Mouse (Mus musculus) testis, adult 2 months (tissue): ENCODE measurements at regions not wholly inside any gene's neighbourhood (a gene's known extent, or its start where the extent isn't known, plus 50 kb on each side); places are given as distances from the start of the nearest gene placed in this dataset.

Experiments
- H3K27ac ChIP-seq: fragments of 200-500 bp; 2 replicates; pipeline ENCODE4 v1.5.1; 2012; ENCODE audit warnings: low read depth, low read length; ENCODE audit not compliant: control insufficient read depth, insufficient read depth
- H3K27me3 ChIP-seq: fragments of 200-500 bp; 2 replicates; pipeline ENCODE4 v1.6.1; 2012; ENCODE audit warnings: mild to moderate bottlenecking, low read length, moderate library complexity; ENCODE audit not compliant: control insufficient read depth, insufficient read depth
- H3K36me3 ChIP-seq: fragments of 200-500 bp; 2 replicates; pipeline ENCODE4 v1.6.1; 2012; ENCODE audit warnings: mild to moderate bottlenecking, low read length; ENCODE audit not compliant: control insufficient read depth, insufficient read depth
- H3K4me1 ChIP-seq: fragments of 200-500 bp; 2 replicates; pipeline ENCODE4 v1.6.1; 2012; ENCODE audit warnings: low read length; ENCODE audit not compliant: control insufficient read depth, insufficient read depth
- H3K4me3 ChIP-seq: fragments of 200-500 bp; 2 replicates; pipeline ENCODE4 v1.5.1; 2012; ENCODE audit warnings: low read depth, mild to moderate bottlenecking, low read length, moderate library complexity, mixed read lengths; ENCODE audit not compliant: control insufficient read depth
- CTCF ChIP-seq: fragments of 200-500 bp; IDR thresholded peaks from 2 replicates; pipeline ENCODE4 v1.5.1; 2012; ENCODE audit warnings: low read depth, mild to moderate bottlenecking, inconsistent platforms, low read length, moderate library complexity; ENCODE audit not compliant: control insufficient read depth, insufficient read depth, insufficient replicate concordance
- POLR2A ChIP-seq: fragments of 200-500 bp; IDR thresholded peaks from 2 replicates; pipeline ENCODE4 v1.6.1; 2012; ENCODE audit warnings: low read depth, mild to moderate bottlenecking, inconsistent platforms, low read length, moderate library complexity; ENCODE audit not compliant: control insufficient read depth

- Histone ChIP-seq H3K4me1 (no peaks in the 10 kb centered on the region; the same call in none of the 2 replicates), H3K27ac (no peak overlapping the region), H3K27me3 (no peaks in the 10 kb centered on the region), H3K4me3 (no peak overlapping the region), H3K36me3 (no peaks in the 10 kb centered on the region)
- no peak for TF ChIP-seq CTCF
- no peak for TF ChIP-seq POLR2A
Observed at GRCm38 (mm10) chr19:16075512-16076086, 57.0 kb upstream of the Gnaq start.

GRCm38 (mm10) chr19:16075026-16075425 lies 57.6 kb upstream of the Gnaq start:
- H3K4me1 ChIP-seq: no peaks in the 10 kb centered on the region; the same call in none of the 2 replicates
- no peak for TF ChIP-seq POLR2A
- TF ChIP-seq CTCF: no peak

DNA sequence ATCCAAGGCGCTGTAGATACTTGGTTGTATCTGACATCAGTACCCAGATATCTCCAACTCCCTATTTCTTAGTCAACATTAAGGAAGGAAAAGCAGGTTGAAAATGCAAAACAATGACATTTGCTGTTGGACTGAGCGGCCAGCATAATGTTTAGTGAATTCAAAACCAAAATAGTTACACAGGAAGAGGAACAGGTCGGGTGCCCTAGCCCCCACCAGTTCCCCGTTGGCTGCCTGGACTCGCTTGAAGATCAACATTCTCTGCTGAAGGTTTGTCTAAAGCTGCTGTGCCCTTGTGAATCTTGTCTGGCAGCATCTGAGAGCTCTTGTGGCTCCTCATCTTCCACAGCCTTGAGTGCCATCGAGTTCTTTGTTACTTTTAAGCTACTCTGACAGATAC lies 65.3 kb upstream of the Gnaq start:
- no peak overlapping the region for H3K27ac ChIP-seq
- TF ChIP-seq CTCF (no peak), POLR2A (no peak)

More at GRCm38 (mm10) chr19:16075026-16075425, 57.6 kb upstream of the Gnaq start:
- no peaks in the 10 kb centered on the region for H3K36me3 ChIP-seq
- H3K27me3 ChIP-seq: no peaks in the 10 kb centered on the region
- H3K4me3 ChIP-seq: no peak overlapping the region
- no peak overlapping the region for H3K27ac ChIP-seq

GRCm38 (mm10) chr19:16064911-16065310 lies 67.7 kb upstream of the Gnaq start:
- no peak for TF ChIP-seq POLR2A
- TF ChIP-seq CTCF: no peak
- Histone ChIP-seq H3K4me3 (no peak overlapping the region), H3K36me3 (no peaks in the 10 kb centered on the region), H3K27ac (no peak overlapping the region), H3K4me1 (peaks cover 7% of the 10 kb centered on the region), H3K27me3 (no peaks in the 10 kb centered on the region)

More for the DNA sequence above, 65.3 kb upstream of the Gnaq start:
- Histone ChIP-seq H3K4me1 (peaks cover 3% of the 10 kb centered on the region; the same call in 1 of the 2 replicates), H3K27me3 (no peaks in the 10 kb centered on the region), H3K36me3 (no peaks in the 10 kb centered on the region), H3K4me3 (no peak overlapping the region)

DNA sequence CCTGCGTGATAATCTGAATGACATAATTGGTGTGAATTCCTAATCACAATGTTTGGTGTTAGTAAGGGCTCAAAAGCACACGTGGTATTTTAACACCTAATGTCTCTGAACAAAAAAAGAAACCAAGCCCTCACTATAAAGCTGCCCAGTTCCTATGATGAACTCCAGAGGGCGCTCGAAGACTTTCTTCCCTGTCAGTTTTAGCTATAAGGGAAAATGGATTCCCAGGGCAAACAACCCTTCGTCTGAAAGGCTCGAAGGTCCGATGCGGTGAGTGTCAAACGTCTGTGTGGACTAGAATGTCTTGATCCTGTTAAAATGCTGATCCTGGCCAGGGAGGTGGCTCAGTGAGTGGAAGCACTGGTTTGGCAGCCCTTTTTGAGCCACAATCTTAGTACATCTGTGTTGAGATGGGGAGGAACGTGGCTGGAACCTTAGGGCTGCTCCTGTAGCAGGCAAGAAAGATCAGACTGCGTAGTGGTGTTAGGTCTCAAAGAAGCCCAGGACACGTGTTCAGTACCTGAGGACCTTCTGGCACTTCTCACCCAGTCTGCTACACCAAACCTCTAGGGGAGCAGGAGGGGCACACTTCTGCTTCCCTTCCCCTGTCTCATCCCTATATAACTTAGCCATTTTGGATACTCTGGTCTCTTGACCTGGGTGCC lies 68.6 kb upstream of the Gnaq start:
- no peak for TF ChIP-seq POLR2A
- peak; percentile 17; the same call in 1 of the 2 replicates for TF ChIP-seq CTCF
- H3K4me3 ChIP-seq: peak overlapping the region; percentile 39
- H3K27ac ChIP-seq: no peak overlapping the region
- no peaks in the 10 kb centered on the region for H3K36me3 ChIP-seq
- H3K4me1 ChIP-seq: peaks cover 7% of the 10 kb centered on the region
- H3K27me3 ChIP-seq: no peaks in the 10 kb centered on the region

GRCm38 (mm10) chr19:16063533-16063915 lies 69.1 kb upstream of the Gnaq start:
- TF ChIP-seq POLR2A: no peak
- no peak for TF ChIP-seq CTCF
- Histone ChIP-seq H3K36me3 (no peaks in the 10 kb centered on the region), H3K27me3 (no peaks in the 10 kb centered on the region), H3K27ac (no peak overlapping the region), H3K4me1 (peaks cover 7% of the 10 kb centered on the region), H3K4me3 (no peak overlapping the region)

DNA sequence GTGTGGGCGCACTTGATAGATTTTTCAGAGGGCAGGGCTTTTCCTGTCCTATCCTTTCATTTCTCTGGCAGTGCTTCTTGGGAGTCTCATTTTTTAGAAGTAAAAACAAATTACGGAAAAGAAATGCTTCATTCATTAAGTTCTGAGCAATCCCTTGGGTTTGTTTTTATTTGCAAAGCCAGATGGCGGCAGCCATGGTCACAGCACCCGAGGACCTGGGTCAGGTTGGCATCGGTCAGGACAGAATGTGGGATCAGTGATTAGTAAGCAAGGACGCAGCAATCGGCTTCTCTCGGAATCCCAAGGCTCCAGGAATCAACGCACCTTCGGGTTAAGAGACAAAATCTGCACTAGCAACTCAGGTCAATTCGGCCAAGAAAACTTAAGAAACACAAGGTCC lies 70.8 kb upstream of the Gnaq start:
- no peak overlapping the region for H3K27ac ChIP-seq
- no peaks in the 10 kb centered on the region for H3K36me3 ChIP-seq
- no peaks in the 10 kb centered on the region for H3K27me3 ChIP-seq
- H3K4me3 ChIP-seq: no peak overlapping the region
- peaks cover 7% of the 10 kb centered on the region for H3K4me1 ChIP-seq
- no peak for TF ChIP-seq CTCF
- TF ChIP-seq POLR2A: no peak

- Histone ChIP-seq H3K4me1 (peaks cover 5% of the 10 kb centered on the region), H3K36me3 (no peaks in the 10 kb centered on the region), H3K27me3 (no peaks in the 10 kb centered on the region), H3K4me3 (no peak overlapping the region), H3K27ac (no peak overlapping the region)
- TF ChIP-seq POLR2A (no peak), CTCF (no peak)
Observed at GRCm38 (mm10) chr19:16059026-16059425, 73.6 kb upstream of the Gnaq start.
